ENCODE assay signal across 8 mouse cellular contexts in the genomic region with DNA sequence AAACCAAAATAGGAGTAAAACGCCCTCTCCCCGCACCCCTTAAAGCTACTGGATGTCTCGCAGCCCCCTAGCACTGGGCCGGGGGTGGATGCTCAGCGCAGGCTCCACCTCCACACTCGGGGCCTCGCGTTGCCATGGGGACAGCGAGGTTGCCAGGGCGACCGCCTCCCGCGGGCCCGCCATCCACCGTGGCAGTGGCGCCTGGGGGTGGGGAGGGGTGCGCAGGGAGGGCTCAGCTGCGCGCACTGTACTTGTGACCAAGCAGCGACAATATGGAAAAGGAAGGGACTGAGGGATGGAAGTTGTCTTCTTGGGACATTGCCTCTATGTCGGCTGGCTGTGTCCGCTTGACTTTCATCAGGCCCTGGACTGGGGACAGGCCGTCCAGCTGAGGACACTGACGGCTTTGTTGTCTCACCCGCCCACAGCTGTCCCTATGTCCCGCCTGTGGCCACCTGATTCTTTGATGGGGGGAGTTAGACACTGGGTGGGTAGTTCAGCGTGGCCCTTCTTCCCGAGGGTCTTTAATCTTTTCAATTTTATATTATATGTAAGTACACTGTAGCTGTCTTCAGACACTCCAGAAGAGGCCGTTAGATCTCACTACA. TPM values are rescaled to one million over a fixed set of nuclear protein-coding genes. Genes with fewer than 3 reads are reported as not detected.
A peak's percentile ranks its signal among the peaks of the same experiment; 100 is the strongest.
DNase-seq lines count a peak whose midpoint lies in the region; ATAC-seq and TF ChIP-seq lines count a peak whose summit lies in the region.

No protein-coding gene starts in this region.

- H3K4me1 ChIP-seq in cortical plate, adult 2 months (ENCODE audit: control insufficient read depth, insufficient read depth, low read length), result peaks cover 22% of the 10 kb centered on the region
- peaks cover 40% of the 10 kb centered on the region for H3K4me1 ChIP-seq in heart, embryonic 11.5 days (ENCODE audit: control insufficient read depth, insufficient read depth, low read length)
- H3K4me1 ChIP-seq in liver, postnatal 0 days (ENCODE audit: insufficient read depth), result peaks cover 22% of the 10 kb centered on the region
- peaks cover 18% of the 10 kb centered on the region for H3K4me1 ChIP-seq in stomach, embryonic 16.5 days (ENCODE audit: control insufficient read depth, insufficient read depth, low read length)

- TF ChIP-seq EP300 in liver, postnatal 0 days (IDR thresholded peaks at IDR 0.05; ENCODE audit: low read depth), result no peak

- no peak overlapping the region for H3K9ac ChIP-seq in heart, embryonic 11.5 days (ENCODE audit: low read depth, low read length)
- H3K9ac ChIP-seq in liver, postnatal 0 days (replicated peaks), result no peak overlapping the region
- peak overlapping the region; percentile 22; the same call in 1 of the 2 replicates for H3K9ac ChIP-seq in stomach, embryonic 16.5 days (ENCODE audit: low read length)

- H3K27ac ChIP-seq in cortical plate, adult 2 months (ENCODE audit: insufficient read depth, low read length), result peak overlapping the region; percentile 97
- 0 out of 2 replicates have a peak overlapping the region, but pooled peaks have one; percentile 18 for H3K27ac ChIP-seq in heart, embryonic 11.5 days (ENCODE audit: low read depth, low read length)
- H3K27ac ChIP-seq in liver, postnatal 0 days (ENCODE audit: low read depth), result no peak overlapping the region; the same call in 1 of the 2 replicates
- H3K27ac ChIP-seq in stomach, embryonic 16.5 days (ENCODE audit: low read length), result no peak overlapping the region

- DNase-seq in heart, adult 11 months, result peak; percentile 96
- DNase-seq in heart, adult 8-10 months (ENCODE audit: low spot score), result no peak
- DNase-seq in layer of hippocampus, adult 18-20 months (ENCODE audit: low spot score in 2 of 2), result peak; percentile 95 to 96
- DNase-seq in liver, postnatal 0 days, result peak; percentile 39
- no peak for DNase-seq in gastrocnemius, postnatal 4 days (ENCODE audit: low spot score in 2 of 2)

- no peaks in the 10 kb centered on the region for H3K27me3 ChIP-seq in heart, embryonic 11.5 days (ENCODE audit: control insufficient read depth, insufficient read depth, low read length)
- H3K27me3 ChIP-seq in liver, postnatal 0 days (ENCODE audit: insufficient read depth, low read length), result no peaks in the 10 kb centered on the region
- no peaks in the 10 kb centered on the region for H3K27me3 ChIP-seq in stomach, embryonic 16.5 days (ENCODE audit: control insufficient read depth, insufficient read depth, low read length)

- no peak for TF ChIP-seq CTCF in cortical plate, adult 2 months (IDR thresholded peaks at IDR 0.05; ENCODE audit: extremely low read depth, insufficient read depth, low read length)
- no peak for TF ChIP-seq CTCF in liver, postnatal 0 days (IDR thresholded peaks at IDR 0.05; ENCODE audit: low read depth)

- peak overlapping the region; percentile 40 for H3K4me2 ChIP-seq in heart, embryonic 11.5 days
- H3K4me2 ChIP-seq in liver, postnatal 0 days (ENCODE audit: low read depth, low read length), result no peak overlapping the region
- peak overlapping the region; percentile 16 for H3K4me2 ChIP-seq in stomach, embryonic 16.5 days (ENCODE audit: low read depth, low read length)

- peak; percentile 24; the same call in 1 of the 2 replicates for ATAC-seq in heart, embryonic 11.5 days (replicated peaks; ENCODE audit: insufficient number of reproducible peaks, low FRiP score, low TSS enrichment)
- no peak for ATAC-seq in liver, postnatal 0 days
- no peak for ATAC-seq in stomach, embryonic 16.5 days (ENCODE audit: insufficient read depth, low FRiP score)

- H3K9me3 ChIP-seq in heart, embryonic 11.5 days (replicated peaks; ENCODE audit: control insufficient read depth, low read length), result no peaks in the 10 kb centered on the region
- no peaks in the 10 kb centered on the region for H3K9me3 ChIP-seq in liver, postnatal 0 days (ENCODE audit: low read length)
- no peaks in the 10 kb centered on the region for H3K9me3 ChIP-seq in stomach, embryonic 16.5 days (replicated peaks; ENCODE audit: control insufficient read depth, low read length)

- WGBS in heart, embryonic 11.5 days (ENCODE audit: insufficient replicate concordance), result 14% methylated on average over 29 of the region's 29 CpGs
- WGBS in liver, postnatal 0 days (ENCODE audit: insufficient replicate concordance), result 49% methylated on average over 29 of the region's 29 CpGs
- 24% methylated on average over 29 of the region's 29 CpGs for WGBS in stomach, embryonic 16.5 days

- 0 out of 2 replicates have a peak, but pooled peaks have one; percentile 29 for TF ChIP-seq POLR2A in cortical plate, adult 2 months (IDR thresholded peaks at IDR 0.05; ENCODE audit: extremely low read depth, insufficient read depth, low read length)

- no peaks in the 10 kb centered on the region for H3K36me3 ChIP-seq in heart, embryonic 11.5 days (ENCODE audit: control insufficient read depth, insufficient read depth, low read length)
- H3K36me3 ChIP-seq in liver, postnatal 0 days (replicated peaks; ENCODE audit: insufficient read depth, low read length), result no peaks in the 10 kb centered on the region
- no peaks in the 10 kb centered on the region for H3K36me3 ChIP-seq in stomach, embryonic 16.5 days (ENCODE audit: control insufficient read depth, insufficient read depth, low read length)

- 0 out of 2 replicates have a peak overlapping the region, but pooled peaks have one; percentile 1 for H3K4me3 ChIP-seq in cortical plate, adult 2 months (ENCODE audit: insufficient read depth, low read length)
- no peak overlapping the region for H3K4me3 ChIP-seq in heart, embryonic 11.5 days (ENCODE audit: low read depth, low read length)
- H3K4me3 ChIP-seq in liver, postnatal 0 days (ENCODE audit: low read depth, low read length), result no peak overlapping the region
- no peak overlapping the region for H3K4me3 ChIP-seq in stomach, embryonic 16.5 days (replicated peaks; ENCODE audit: low read length)

RNA-seq across cellular contexts. Expression of gene Palm, which starts 10.4 kb away (rescaled TPM):
- total RNA-seq in heart, adult 8-10 months (2022), result 10 to 100 TPM; 37.8 to 53.8 (median 51.7) TPM
- polyA plus RNA-seq in cortical plate, adult 2 months (2012; rRNA removed), result 294 and 331 TPM in 2 replicates
- 66.6 and 70.1 TPM in 2 replicates for polyA plus RNA-seq in heart, embryonic 11.5 days (2014; fragmentation: Nextera tagmentation; extraction: Ambion mirVana)
- total RNA-seq in layer of hippocampus, adult 18-20 months (2021), result 100 to 1,000 TPM; 293 to 314 TPM
- polyA plus RNA-seq in liver, postnatal 0 days (2015; fragmentation: Nextera tagmentation; extraction: Ambion mirVana), result 7.9 and 9.2 TPM in 2 replicates
- polyA plus RNA-seq in stomach, embryonic 16.5 days (2015; fragmentation: Nextera tagmentation; extraction: Ambion mirVana), result 56.8 and 58.0 TPM in 2 replicates
- 10 to 100 TPM; 42.1 to 50.8 TPM for total RNA-seq in gastrocnemius, postnatal 4 days (2021)

RNA-seq across cellular contexts. Expression of gene Prss57, which starts 13.1 kb away (rescaled TPM):
- not detected for total RNA-seq in heart, adult 8-10 months (2022)
- polyA plus RNA-seq in cortical plate, adult 2 months (2012; rRNA removed), result 1.4 and 2.1 TPM in 2 replicates
- not detected in 2 replicates for polyA plus RNA-seq in heart, embryonic 11.5 days (2014; fragmentation: Nextera tagmentation; extraction: Ambion mirVana)
- total RNA-seq in layer of hippocampus, adult 18-20 months (2021), result under 1 TPM; 0.61 to 0.89 TPM
- 5.0 and 7.2 TPM in 2 replicates for polyA plus RNA-seq in liver, postnatal 0 days (2015; fragmentation: Nextera tagmentation; extraction: Ambion mirVana)
- polyA plus RNA-seq in stomach, embryonic 16.5 days (2015; fragmentation: Nextera tagmentation; extraction: Ambion mirVana), result 0.55 and 0.72 TPM in 2 replicates
- not detected for total RNA-seq in gastrocnemius, postnatal 4 days (2021)

RNA-seq across cellular contexts. Expression of gene Misp, which starts 17.0 kb away (rescaled TPM):
- under 1 TPM in 3 of 4 experiments, not detected in 1; 0.31 to 0.75 (median 0.60) TPM for total RNA-seq in heart, adult 8-10 months (2022)
- polyA plus RNA-seq in cortical plate, adult 2 months (2012; rRNA removed), result 0.13 and 0.21 TPM in 2 replicates
- 0.63 and 0.89 TPM in 2 replicates for polyA plus RNA-seq in heart, embryonic 11.5 days (2014; fragmentation: Nextera tagmentation; extraction: Ambion mirVana)
- 1 to 10 TPM in 1 of 2 experiments, under 1 TPM in 1; 0.54 to 1.3 TPM for total RNA-seq in layer of hippocampus, adult 18-20 months (2021)
- 1.00 and 1.3 TPM in 2 replicates for polyA plus RNA-seq in liver, postnatal 0 days (2015; fragmentation: Nextera tagmentation; extraction: Ambion mirVana)
- polyA plus RNA-seq in stomach, embryonic 16.5 days (2015; fragmentation: Nextera tagmentation; extraction: Ambion mirVana), result 50.6 and 62.3 TPM in 2 replicates
- under 1 TPM in 1 of 2 experiments, not detected in 1; 0.42 TPM for total RNA-seq in gastrocnemius, postnatal 4 days (2021)

RNA-seq across cellular contexts. Expression of gene Fstl3, which starts 26.7 kb away (rescaled TPM):
- total RNA-seq in heart, adult 8-10 months (2022), result 1 to 10 TPM; 2.9 to 5.8 (median 3.6) TPM
- polyA plus RNA-seq in cortical plate, adult 2 months (2012; rRNA removed), result 5.7 and 5.9 TPM in 2 replicates
- polyA plus RNA-seq in heart, embryonic 11.5 days (2014; fragmentation: Nextera tagmentation; extraction: Ambion mirVana), result 11.4 TPM in 2 replicates
- 1 to 10 TPM; 1.8 to 2.5 TPM for total RNA-seq in layer of hippocampus, adult 18-20 months (2021)
- polyA plus RNA-seq in liver, postnatal 0 days (2015; fragmentation: Nextera tagmentation; extraction: Ambion mirVana), result 0.36 and 0.63 TPM in 2 replicates
- polyA plus RNA-seq in stomach, embryonic 16.5 days (2015; fragmentation: Nextera tagmentation; extraction: Ambion mirVana), result 18.1 and 23.1 TPM in 2 replicates
- 1 to 10 TPM; 1.1 to 2.1 TPM for total RNA-seq in gastrocnemius, postnatal 4 days (2021)

RNA-seq across cellular contexts. Expression of gene Rnf126, which starts 37.1 kb away (rescaled TPM):
- total RNA-seq in heart, adult 8-10 months (2022), result 10 to 100 TPM; 20.2 to 23.2 (median 21.5) TPM
- 157 TPM in 2 replicates for polyA plus RNA-seq in cortical plate, adult 2 months (2012; rRNA removed)
- polyA plus RNA-seq in heart, embryonic 11.5 days (2014; fragmentation: Nextera tagmentation; extraction: Ambion mirVana), result 63.1 and 69.0 TPM in 2 replicates
- 10 to 100 TPM; 84.9 to 87.3 TPM for total RNA-seq in layer of hippocampus, adult 18-20 months (2021)
- 28.2 and 34.1 TPM in 2 replicates for polyA plus RNA-seq in liver, postnatal 0 days (2015; fragmentation: Nextera tagmentation; extraction: Ambion mirVana)
- polyA plus RNA-seq in stomach, embryonic 16.5 days (2015; fragmentation: Nextera tagmentation; extraction: Ambion mirVana), result 29.9 and 34.8 TPM in 2 replicates
- total RNA-seq in gastrocnemius, postnatal 4 days (2021), result 10 to 100 TPM; 45.0 to 52.5 TPM

Comparison
In these comparisons a context has a peak if more than half of its experiments do, and no peak if none do; other contexts are left out.
1. DNase-seq: peak in heart, adult 11 months (single experiment), layer of hippocampus, adult 18-20 months (2 of 2) and liver, postnatal 0 days (single experiment); none in heart, adult 8-10 months (single experiment) and gastrocnemius, postnatal 4 days (0 of 2).
2. H3K27ac ChIP-seq: peak in cortical plate, adult 2 months (single experiment) and heart, embryonic 11.5 days (single experiment); none in liver, postnatal 0 days (single experiment) and stomach, embryonic 16.5 days (single experiment).
3. RNA of gene Misp, which starts 17.0 kb away (polyA plus RNA-seq): 50.6 to 62.3 TPM in stomach, embryonic 16.5 days; 1.00 to 1.3 TPM in liver, postnatal 0 days, 0.63 to 0.89 TPM in heart, embryonic 11.5 days and 0.13 to 0.21 TPM in cortical plate, adult 2 months; every median in the first group is over 10 times any median in the second.